Mouse (Mus musculus) small intestine, adult 2 months (tissue): ENCODE results near the gene Pfn1. TPM values are rescaled to one million over a fixed set of nuclear protein-coding genes. Genes with fewer than 3 reads are reported as not detected.

Source experiments
- H3K27ac ChIP-seq: fragments of 200-500 bp; 2 replicates; pipeline ENCODE4 v1.5.1; 2012; ENCODE audit warnings: low read depth, low read length, control low read depth, inconsistent platforms; ENCODE audit not compliant: insufficient read depth
- H3K27me3 ChIP-seq: fragments of 200-500 bp; 2 replicates; pipeline ENCODE4 v1.6.1; 2012; ENCODE audit warnings: mild to moderate bottlenecking, moderate library complexity, low read length, inconsistent platforms; ENCODE audit not compliant: control insufficient read depth, insufficient read depth
- H3K36me3 ChIP-seq: fragments of 200-500 bp; 2 replicates; pipeline ENCODE4 v1.6.1; 2012; ENCODE audit warnings: mild to moderate bottlenecking, low read length, control low read depth, inconsistent platforms; ENCODE audit not compliant: control insufficient read depth, insufficient read depth
- H3K4me1 ChIP-seq: fragments of 200-500 bp; 2 replicates; pipeline ENCODE4 v1.6.1; 2012; ENCODE audit warnings: low read length, inconsistent platforms, mixed read lengths; ENCODE audit not compliant: control insufficient read depth, insufficient read depth, insufficient read length
- H3K4me3 ChIP-seq: fragments of 200-500 bp; 2 replicates; pipeline ENCODE4 v1.5.1; 2012; ENCODE audit warnings: low read depth, mild to moderate bottlenecking, control low read depth, inconsistent platforms, low read length, moderate library complexity
- CTCF ChIP-seq: fragments of 200-500 bp; IDR thresholded peaks from 2 replicates; pipeline ENCODE4 v1.5.1; 2012; ENCODE audit warnings: low read depth, mild to moderate bottlenecking, control low read depth, inconsistent platforms, low read length, moderate library complexity, mixed read lengths; ENCODE audit not compliant: insufficient replicate concordance, insufficient read length; ENCODE audit errors: extremely low read depth
- POLR2A ChIP-seq: fragments of 200-500 bp; IDR thresholded peaks from 2 replicates; pipeline ENCODE4 v1.6.1; 2012; ENCODE audit warnings: low read depth, mild to moderate bottlenecking, control low read depth, inconsistent platforms, low read length, moderate library complexity
- WGBS: fragments of 180-500 bp; shearing (Covaris S2); methylation state at CpG from one replicate; pipeline ENCODE4 v1.1.7; 2018; 5-methylcytosine and 5-hydroxymethylcytosine counted together
- polyA plus RNA-seq: library from polyadenylated mRNA; depleted of rRNA; stranded (reverse); fragments of >200 nt; gene quantifications from 2 replicates; pipeline ENCODE4 v1.2.3, GENCODE M21; 2012

Gene Pfn1
- polyA plus RNA-seq, 1 experiment: 5,668 TPM

DNA sequence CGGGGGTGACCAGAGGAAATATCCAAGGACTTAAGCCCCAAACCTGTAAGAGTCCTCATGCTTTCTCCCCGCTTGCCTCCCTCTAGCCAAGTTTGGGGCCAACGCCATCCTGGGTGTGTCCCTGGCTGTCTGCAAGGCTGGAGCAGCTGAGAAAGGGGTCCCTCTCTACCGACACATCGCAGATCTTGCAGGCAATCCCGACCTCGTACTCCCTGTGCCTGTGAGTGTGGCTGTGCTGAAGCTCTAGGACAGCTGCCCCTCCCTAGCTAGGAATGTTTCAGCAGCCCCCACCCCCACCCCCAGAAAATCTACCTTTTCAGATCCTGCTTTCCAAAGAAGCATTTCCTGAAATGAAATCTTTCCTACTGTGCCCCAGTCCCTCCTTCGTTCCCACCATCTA, 4.5 kb upstream of the Pfn1 start:
- WGBS: 76% methylated on average over 8 of the region's 8 CpGs
- Histone ChIP-seq H3K27ac (no peak overlapping the region), H3K4me3 (no peak overlapping the region), H3K36me3 (peaks cover 17% of the 10 kb centered on the region), H3K27me3 (no peaks in the 10 kb centered on the region), H3K4me1 (peaks cover 15% of the 10 kb centered on the region)
- TF ChIP-seq CTCF (no peak), POLR2A (no peak)

DNA sequence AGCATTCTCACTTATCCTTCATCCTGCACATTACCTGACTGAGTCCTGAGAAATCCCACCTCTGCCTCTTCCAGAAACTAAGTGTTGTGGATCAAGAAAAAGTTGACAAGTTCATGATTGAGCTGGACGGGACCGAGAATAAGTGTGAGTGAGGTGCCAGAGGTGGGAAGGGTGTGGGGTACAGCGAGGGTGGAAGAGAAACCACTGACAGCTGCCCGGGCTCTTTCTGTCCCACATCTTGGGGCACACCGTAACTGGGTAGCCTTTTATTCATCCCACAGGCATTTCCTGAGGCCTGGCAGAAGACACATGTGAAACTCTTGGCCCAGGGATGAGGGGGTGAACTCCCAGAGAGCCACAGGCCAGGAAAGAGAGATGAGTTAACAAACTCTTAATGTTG, 4.1 kb upstream of the Pfn1 start:
- Histone ChIP-seq H3K27me3 (no peaks in the 10 kb centered on the region), H3K4me1 (peaks cover 15% of the 10 kb centered on the region), H3K27ac (no peak overlapping the region), H3K36me3 (peaks cover 14% of the 10 kb centered on the region), H3K4me3 (no peak overlapping the region)
- 89% methylated on average over 5 of the region's 5 CpGs for WGBS
- TF ChIP-seq CTCF (no peak), POLR2A (no peak)

DNA sequence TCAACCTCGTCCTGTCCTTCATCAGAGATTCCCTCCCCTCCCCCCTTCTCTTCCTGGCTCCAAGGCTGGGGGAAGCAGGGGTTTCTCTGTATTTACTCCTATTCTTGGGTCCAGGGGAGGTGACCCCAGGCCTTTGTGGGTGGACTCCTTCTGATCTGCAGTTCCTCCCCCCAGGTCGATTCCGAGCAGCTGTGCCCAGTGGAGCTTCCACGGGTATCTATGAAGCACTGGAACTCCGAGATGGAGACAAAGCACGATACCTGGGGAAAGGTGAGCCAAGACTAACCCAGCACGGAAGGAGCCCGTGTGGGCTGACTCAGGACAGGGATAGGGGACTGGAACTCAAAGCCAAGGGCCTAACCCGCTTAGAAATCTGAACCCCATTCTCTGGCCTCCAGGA, 3.5 kb upstream of the Pfn1 start:
- H3K4me3 ChIP-seq: no peak overlapping the region
- H3K4me1 ChIP-seq: peaks cover 15% of the 10 kb centered on the region
- H3K36me3 ChIP-seq: peaks cover 16% of the 10 kb centered on the region
- no peak overlapping the region for H3K27ac ChIP-seq
- 87% methylated on average over 9 of the region's 9 CpGs for WGBS
- no peak for TF ChIP-seq POLR2A
- no peak for TF ChIP-seq CTCF
- no peaks in the 10 kb centered on the region for H3K27me3 ChIP-seq

DNA sequence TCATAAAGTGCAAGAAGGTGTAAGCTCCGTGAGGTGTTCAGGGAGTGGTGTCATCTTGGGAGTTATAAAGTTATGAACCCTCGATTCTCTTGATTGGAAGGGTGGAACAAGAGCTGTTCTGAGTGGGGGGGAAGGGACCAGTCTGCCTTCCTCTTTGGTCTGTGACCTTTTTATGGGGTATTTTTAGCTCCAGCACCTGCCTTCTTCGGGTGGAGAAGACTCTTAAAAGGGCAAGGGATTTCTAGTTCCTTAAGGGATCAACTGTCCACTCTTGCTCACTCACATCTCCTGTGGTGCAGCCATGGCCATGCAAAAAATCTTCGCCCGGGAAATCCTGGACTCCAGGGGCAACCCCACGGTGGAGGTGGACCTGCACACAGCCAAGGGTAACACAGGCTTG, 3.1 kb upstream of the Pfn1 start:
- no peak for TF ChIP-seq POLR2A
- TF ChIP-seq CTCF: no peak
- H3K4me1 ChIP-seq: peaks cover 15% of the 10 kb centered on the region
- 45% methylated on average over 6 of the region's 6 CpGs for WGBS
- no peaks in the 10 kb centered on the region for H3K27me3 ChIP-seq
- no peak overlapping the region for H3K4me3 ChIP-seq
- peaks cover 17% of the 10 kb centered on the region for H3K36me3 ChIP-seq
- H3K27ac ChIP-seq: no peak overlapping the region

DNA sequence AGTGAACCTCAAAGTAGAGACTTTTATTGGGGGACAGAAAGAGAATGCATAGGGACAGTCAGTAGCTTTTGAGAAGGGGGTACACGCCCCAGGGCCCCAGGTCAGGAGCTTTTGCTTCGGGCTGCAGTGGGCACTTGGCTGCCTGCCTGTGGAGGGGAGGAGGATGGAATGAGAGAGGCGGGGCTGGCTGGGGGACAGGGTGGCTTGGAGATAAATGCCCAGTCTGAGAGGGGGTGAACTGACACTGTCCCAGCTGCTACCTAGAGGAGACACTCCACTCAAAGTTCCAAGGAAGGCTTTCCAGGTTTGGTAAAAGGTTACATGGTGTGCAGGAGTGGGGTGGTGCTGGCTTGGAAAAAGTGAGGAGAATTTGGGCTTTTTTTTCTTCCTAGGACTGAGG, 2.5 kb upstream of the Pfn1 start, which contains the start of gene Eno3:
Gene Eno3, plus strand, starts transcription at position 239 of the 400 bp plus-strand sequence.
- no peak for TF ChIP-seq POLR2A
- TF ChIP-seq CTCF: no peak
- Histone ChIP-seq H3K4me1 (peaks cover 15% of the 10 kb centered on the region), H3K27ac (peak within 1 kb of the TSS; percentile 99), H3K27me3 (no peaks in the 10 kb centered on the region), H3K36me3 (peaks cover 18% of the 10 kb centered on the region), H3K4me3 (peak within 1 kb of the TSS; percentile 87)
- 38% methylated on average over 3 of the region's 3 CpGs for WGBS

DNA sequence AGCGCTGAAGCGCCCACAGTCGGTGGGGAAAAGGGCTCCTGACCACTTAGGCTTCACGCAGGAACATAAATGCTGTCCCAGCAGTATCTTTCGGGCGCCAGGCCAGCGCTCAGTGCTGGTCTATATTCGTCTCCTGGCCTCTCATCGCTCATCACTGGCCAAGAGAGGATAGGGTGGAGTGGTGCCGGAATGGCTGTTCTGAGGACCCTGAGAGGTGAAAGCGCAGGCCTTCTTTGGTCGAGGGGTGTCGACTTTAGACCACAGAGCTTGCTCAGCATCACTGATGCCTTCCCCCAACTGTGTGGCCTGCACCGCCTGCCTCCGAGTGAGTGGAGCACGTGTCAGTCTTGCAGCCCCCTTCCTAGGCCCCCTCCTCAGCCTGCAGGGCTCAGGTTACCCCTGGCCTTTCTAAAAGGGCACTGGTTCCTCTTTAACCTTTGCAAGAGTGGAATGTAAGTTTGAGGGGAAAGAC, 2.0 kb upstream of the Pfn1 start:
- peaks cover 15% of the 10 kb centered on the region for H3K4me1 ChIP-seq
- peak overlapping the region; percentile 87 for H3K4me3 ChIP-seq
- no peaks in the 10 kb centered on the region for H3K27me3 ChIP-seq
- H3K27ac ChIP-seq: peak overlapping the region; percentile 99
- peaks cover 22% of the 10 kb centered on the region for H3K36me3 ChIP-seq
- TF ChIP-seq CTCF: no peak
- no peak for TF ChIP-seq POLR2A
- WGBS: 20% methylated on average over 16 of the region's 16 CpGs

DNA sequence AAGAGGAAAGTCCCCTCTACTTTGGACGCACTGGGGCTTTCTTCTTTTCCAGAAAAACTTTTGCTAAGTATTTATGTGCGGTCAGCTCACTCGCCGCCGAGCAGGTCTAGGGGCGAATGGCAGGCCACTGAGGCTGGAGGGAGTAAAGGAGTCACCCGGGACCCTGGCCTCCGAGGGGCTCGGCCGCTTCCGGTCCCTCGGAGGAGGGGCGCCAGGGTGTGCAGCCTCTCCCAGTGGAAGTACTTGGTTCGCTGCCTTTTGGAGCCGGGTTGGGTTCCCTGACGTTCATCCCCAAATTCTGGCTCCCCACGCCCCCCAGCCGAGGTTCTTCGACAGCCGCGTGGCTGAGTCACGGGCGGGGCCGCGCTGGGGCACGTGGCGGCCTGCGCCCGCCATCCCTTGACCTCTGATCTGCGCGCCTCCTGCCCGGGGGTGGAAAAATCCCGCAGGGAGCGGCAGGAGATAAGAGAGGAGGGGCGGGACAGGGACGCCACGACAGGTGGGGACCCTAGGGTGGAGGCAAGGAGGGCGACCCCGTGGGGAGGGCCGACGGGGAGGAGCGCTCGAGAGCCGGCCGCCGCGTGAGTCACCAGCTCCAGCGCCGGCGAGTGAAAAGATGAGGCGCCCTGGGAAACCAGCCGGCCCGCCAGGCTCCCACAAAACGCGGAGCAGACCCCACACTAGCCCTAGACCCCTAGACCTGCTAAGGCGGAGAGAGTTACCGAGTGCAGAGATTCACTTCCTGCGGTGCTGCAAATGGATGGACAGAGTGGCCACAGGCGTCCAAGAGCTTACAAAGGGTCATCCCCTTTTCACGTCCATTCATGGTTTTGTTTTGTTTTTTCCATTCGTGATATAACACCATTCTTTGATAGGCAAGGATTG, 1.4 kb upstream of the Pfn1 start:
- WGBS: under 1% methylated on average over 61 of the region's 61 CpGs
- Histone ChIP-seq H3K4me1 (peaks cover 18% of the 10 kb centered on the region), H3K4me3 (peak overlapping the region; percentile 87), H3K27ac (peak overlapping the region; percentile 99), H3K27me3 (no peaks in the 10 kb centered on the region), H3K36me3 (peaks cover 27% of the 10 kb centered on the region)
- TF ChIP-seq CTCF (no peak), POLR2A (peak; percentile 3)
